Mouse (Mus musculus) myocyte (in vitro differentiated cells): ENCODE results near the gene Dennd6a. TPM values are rescaled to one million over a fixed set of nuclear protein-coding genes. Genes with fewer than 3 reads are reported as not detected.

ENCODE experiments used
- H3K27me3 ChIP-seq: one replicate; pipeline ENCODE4 v1.6.1; 2011; ENCODE audit not compliant: control insufficient read depth, insufficient read depth, insufficient read length
- H3K36me3 ChIP-seq: one replicate; pipeline ENCODE4 v1.6.1; 2011; ENCODE audit not compliant: control insufficient read depth, insufficient read depth
- H3K4me2 ChIP-seq: one replicate; pipeline ENCODE4 v1.6.1; 2011; ENCODE audit warnings: low read depth, control low read depth
- H3K4me3 ChIP-seq: one replicate; pipeline ENCODE4 v1.5.1; 2011; ENCODE audit warnings: mild to moderate bottlenecking, control low read depth, moderate library complexity
- H3K79me2 ChIP-seq: one replicate; pipeline ENCODE4 v1.6.1; 2011; ENCODE audit not compliant: control insufficient read depth, insufficient read depth
- H3ac ChIP-seq: one replicate; pipeline ENCODE4 v1.6.1; 2011; ENCODE audit not compliant: control insufficient read depth, insufficient read length
- CEBPB ChIP-seq: IDR thresholded peaks from 2 replicates; pipeline ENCODE4 v1.6.1; 2011; ENCODE audit warnings: mild to moderate bottlenecking, moderate library complexity; ENCODE audit not compliant: poor library complexity, insufficient read depth, severe bottlenecking
- E2F4 ChIP-seq: IDR thresholded peaks from one replicate; pipeline ENCODE4 v1.6.1; 2011; ENCODE audit warnings: mild to moderate bottlenecking, control low read depth, moderate library complexity; ENCODE audit not compliant: insufficient read depth
- MAX ChIP-seq: IDR thresholded peaks from one replicate; pipeline ENCODE4 v1.6.1; 2011; ENCODE audit warnings: low read depth, mild to moderate bottlenecking, control low read depth
- MYOD1 ChIP-seq, 3 experiments: IDR thresholded peaks; one replicate each; pipeline ENCODE4 v1.6.1; 2011; ENCODE audit warnings: control low read depth in 2 of 3, low read depth in 2 of 3, mild to moderate bottlenecking in 2 of 3, moderate library complexity in 1 of 3; ENCODE audit not compliant: insufficient read length in 2 of 3, control insufficient read depth in 1 of 3
- MYOG ChIP-seq, 3 experiments: IDR thresholded peaks; one replicate each; pipeline ENCODE4 v1.6.1; 2011; ENCODE audit warnings: control low read depth in 2 of 3, low read depth in 2 of 3, mild to moderate bottlenecking in 2 of 3; ENCODE audit not compliant: insufficient read length in 2 of 3, control insufficient read depth in 1 of 3, insufficient read depth in 1 of 3
- POLR2A ChIP-seq: IDR thresholded peaks from one replicate; pipeline ENCODE4 v1.6.1; 2011; ENCODE audit warnings: low read depth, mild to moderate bottlenecking, control low read depth, moderate library complexity; ENCODE audit not compliant: insufficient read length
- POLR2AphosphoS2 ChIP-seq: IDR thresholded peaks from one replicate; pipeline ENCODE4 v1.6.1; 2011; ENCODE audit warnings: low read depth, control low read depth; ENCODE audit not compliant: insufficient read length
- REST ChIP-seq: IDR thresholded peaks from one replicate; pipeline ENCODE4 v1.6.1; 2011; ENCODE audit warnings: mild to moderate bottlenecking, control low read depth, moderate library complexity; ENCODE audit not compliant: insufficient read depth, insufficient read length
- SRF ChIP-seq: IDR thresholded peaks from one replicate; pipeline ENCODE4 v1.6.1; 2011; ENCODE audit warnings: low read depth; ENCODE audit not compliant: control insufficient read depth, insufficient read length
- TCF12 ChIP-seq: IDR thresholded peaks from one replicate; pipeline ENCODE4 v1.6.1; 2011; ENCODE audit warnings: mild to moderate bottlenecking, control low read depth; ENCODE audit not compliant: poor library complexity, insufficient read depth, severe bottlenecking
- TCF3 ChIP-seq: IDR thresholded peaks from one replicate; pipeline ENCODE4 v1.6.1; 2011; ENCODE audit warnings: low read depth, control low read depth; ENCODE audit not compliant: insufficient read length
- USF1 ChIP-seq: IDR thresholded peaks from one replicate; pipeline ENCODE4 v1.6.1; 2011; ENCODE audit warnings: low read depth, mild to moderate bottlenecking, control low read depth, moderate library complexity
- polyA plus RNA-seq: library from polyadenylated mRNA; unstranded; fragments of >200 nt; fragmentation: generic; extraction: Trizol; gene quantifications from one replicate; pipeline ENCODE4 v1.2.1, GENCODE M21; 2012; ENCODE audit warnings: missing spikeins

The Dennd6a gene
- polyA plus RNA-seq, 1 experiment = 4.5 TPM

GRCm38 (mm10) chr14:26562247-26562646, 11.4 kb upstream of the Dennd6a start:
- Histone ChIP-seq H3K4me3 (no peak overlapping the region), H3K36me3 (no peaks in the 10 kb centered on the region), H3K4me2 (no peak overlapping the region), H3K27me3 (peaks cover 5% of the 10 kb centered on the region), H3ac (no peak overlapping the region), H3K79me2 (no peaks in the 10 kb centered on the region)
- TF ChIP-seq SRF (no peak), TCF3 (no peak), USF1 (no peak), REST (no peak), TCF12 (no peak), MYOD1 (IDR thresholded peaks at IDR 0.05; ENCODE audit: control insufficient read depth in 1 of 3, insufficient read length in 2 of 3, low read depth in 2 of 3) (no peak), MAX (no peak), MYOG (IDR thresholded peaks at IDR 0.05; ENCODE audit: control insufficient read depth in 1 of 3, insufficient read depth in 1 of 3, insufficient read length in 2 of 3, low read depth in 2 of 3) (no peak)

GRCm38 (mm10) chr14:26569880-26570279, 3.8 kb upstream of the Dennd6a start:
- no peaks in the 10 kb centered on the region for H3K36me3 ChIP-seq
- H3K79me2 ChIP-seq = no peaks in the 10 kb centered on the region
- H3K27me3 ChIP-seq = no peaks in the 10 kb centered on the region
- H3K4me2 ChIP-seq = no peak overlapping the region
- H3ac ChIP-seq = no peak overlapping the region
- no peak for TF ChIP-seq TCF3
- no peak for TF ChIP-seq REST
- TF ChIP-seq MAX = no peak
- TF ChIP-seq MYOG (IDR thresholded peaks at IDR 0.05; ENCODE audit: control insufficient read depth in 1 of 3, insufficient read depth in 1 of 3, insufficient read length in 2 of 3, low read depth in 2 of 3) = no peak
- TF ChIP-seq POLR2A = no peak
- TF ChIP-seq POLR2AphosphoS2 = no peak
- no peak for TF ChIP-seq SRF
- no peak overlapping the region for H3K4me3 ChIP-seq

GRCm38 (mm10) chr14:26571951-26572675, 1.5 kb upstream of the Dennd6a start:
- no peaks in the 10 kb centered on the region for H3K79me2 ChIP-seq
- H3K36me3 ChIP-seq = no peaks in the 10 kb centered on the region
- H3K4me2 ChIP-seq = no peak overlapping the region
- no peak overlapping the region for H3K4me3 ChIP-seq
- no peaks in the 10 kb centered on the region for H3K27me3 ChIP-seq
- TF ChIP-seq CEBPB = no peak
- no peak for TF ChIP-seq POLR2A
- TF ChIP-seq MYOD1 (IDR thresholded peaks at IDR 0.05; ENCODE audit: control insufficient read depth in 1 of 3, insufficient read length in 2 of 3, low read depth in 2 of 3) = no peak
- TF ChIP-seq E2F4 = no peak
- TF ChIP-seq USF1 = no peak
- TF ChIP-seq TCF12 = no peak
- no peak for TF ChIP-seq TCF3
- no peak for TF ChIP-seq REST
- no peak for TF ChIP-seq POLR2AphosphoS2
- H3ac ChIP-seq = no peak overlapping the region

- no peaks in the 10 kb centered on the region for H3K36me3 ChIP-seq
- no peaks in the 10 kb centered on the region for H3K27me3 ChIP-seq
- no peak overlapping the region for H3K4me3 ChIP-seq
- peaks cover 17% of the 10 kb centered on the region for H3K79me2 ChIP-seq
- TF ChIP-seq POLR2A = no peak
- no peak for TF ChIP-seq SRF
- TF ChIP-seq MAX = no peak
- TF ChIP-seq MYOG (IDR thresholded peaks at IDR 0.05; ENCODE audit: control insufficient read depth in 1 of 3, insufficient read depth in 1 of 3, insufficient read length in 2 of 3, low read depth in 2 of 3) = no peak
- no peak for TF ChIP-seq REST
- TF ChIP-seq TCF3 = no peak
- TF ChIP-seq POLR2AphosphoS2 = no peak
- no peak for TF ChIP-seq E2F4
- TF ChIP-seq USF1 = no peak
- no peak for TF ChIP-seq MYOD1 (IDR thresholded peaks at IDR 0.05; ENCODE audit: control insufficient read depth in 1 of 3, insufficient read length in 2 of 3, low read depth in 2 of 3)
- TF ChIP-seq TCF12 = no peak
- TF ChIP-seq CEBPB = no peak
- no peak overlapping the region for H3ac ChIP-seq
- no peak overlapping the region for H3K4me2 ChIP-seq
These were observed 2.7 kb downstream of the Dennd6a start for GRCm38 (mm10) chr14:26576255-26576780.

GRCm38 (mm10) chr14:26578791-26579191, 5.1 kb downstream of the Dennd6a start:
- no peak for TF ChIP-seq TCF12
- no peak for TF ChIP-seq TCF3
- TF ChIP-seq MYOG (IDR thresholded peaks at IDR 0.05; ENCODE audit: control insufficient read depth in 1 of 3, insufficient read depth in 1 of 3, insufficient read length in 2 of 3, low read depth in 2 of 3) = no peak
- no peak for TF ChIP-seq REST
- TF ChIP-seq USF1 = no peak
- no peak for TF ChIP-seq MYOD1 (IDR thresholded peaks at IDR 0.05; ENCODE audit: control insufficient read depth in 1 of 3, insufficient read length in 2 of 3, low read depth in 2 of 3)
- no peak for TF ChIP-seq POLR2AphosphoS2
- no peak for TF ChIP-seq CEBPB
- no peak for TF ChIP-seq POLR2A
- no peak for TF ChIP-seq MAX
- TF ChIP-seq E2F4 = no peak
- TF ChIP-seq SRF = no peak
- Histone ChIP-seq H3K79me2 (peaks cover 40% of the 10 kb centered on the region), H3K4me3 (peak overlapping the region; percentile 44), H3K27me3 (no peaks in the 10 kb centered on the region), H3K36me3 (no peaks in the 10 kb centered on the region), H3ac (peak overlapping the region; percentile 65), H3K4me2 (peak overlapping the region; percentile 66)
